Mouse (Mus musculus): ENCODE measurements around the gene Ift52. TPM values are rescaled to one million over a fixed set of nuclear protein-coding genes. Genes with fewer than 3 reads are reported as not detected.
A peak's percentile ranks its signal among the peaks of the same experiment; 100 is the strongest.

The Ift52 gene
- polyA plus RNA-seq, 1 experiment from 2014 or later = 59.3 TPM

DNA sequence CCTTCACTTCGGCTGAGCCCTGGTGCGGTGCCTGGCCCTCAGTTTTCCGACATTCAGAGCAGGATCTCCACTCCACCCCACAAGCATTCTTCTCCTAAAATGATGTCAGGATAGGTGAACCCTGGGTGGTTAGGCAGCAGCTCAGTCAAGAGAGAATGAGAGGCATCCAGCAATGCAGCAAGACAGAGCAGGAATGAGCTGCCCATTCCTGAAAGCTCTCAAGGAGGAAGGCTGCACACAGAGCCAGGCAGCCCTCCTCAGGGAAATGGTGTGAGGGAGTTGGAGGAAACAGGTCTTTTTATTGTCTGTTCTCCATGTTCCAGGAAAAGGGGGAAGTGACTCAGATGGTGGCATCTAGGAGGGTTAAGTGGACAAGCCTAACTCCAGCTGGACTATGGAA, 30.4 kb upstream of the Ift52 start:
- ATAC-seq (ENCODE audit: insufficient number of reproducible peaks, insufficient read depth, low FRiP score, low TSS enrichment, low read depth) = no peak
- Histone ChIP-seq H3K36me3 (no peaks in the 10 kb centered on the region), H3K4me1 (replicated peaks) (no peaks in the 10 kb centered on the region), H3K9ac (replicated peaks) (no peak overlapping the region), H3K4me3 (replicated peaks) (no peak overlapping the region), H3K27ac (no peak overlapping the region), H3K27me3 (peaks cover 13% of the 10 kb centered on the region; the same call in 1 of the 2 replicates), H3K9me3 (no peaks in the 10 kb centered on the region), H3K4me2 (no peak overlapping the region)
- 82% methylated on average over 3 of the region's 3 CpGs for WGBS

- no peak within 1 kb of the TSS for H3K4me3 ChIP-seq (replicated peaks)
- no peak within 1 kb of the TSS for H3K4me2 ChIP-seq
- H3K9me3 ChIP-seq = no peaks in the 10 kb centered on the region
- peaks cover 13% of the 10 kb centered on the region; the same call in 1 of the 2 replicates for H3K27me3 ChIP-seq
- WGBS = 54% methylated on average over 8 of the region's 8 CpGs
- no peaks in the 10 kb centered on the region for H3K36me3 ChIP-seq
- ATAC-seq (ENCODE audit: insufficient number of reproducible peaks, insufficient read depth, low FRiP score, low TSS enrichment, low read depth) = no peak
- H3K9ac ChIP-seq (replicated peaks) = no peak within 1 kb of the TSS
- no peaks in the 10 kb centered on the region for H3K4me1 ChIP-seq (replicated peaks)
- H3K27ac ChIP-seq = no peak within 1 kb of the TSS
Measured at GRCm38 (mm10) chr2:162987218-162987617, 29.9 kb upstream of the Ift52 start, which contains the start of gene Sgk2. TSS of gene Sgk2 (plus strand) at chr2:162987330.

DNA sequence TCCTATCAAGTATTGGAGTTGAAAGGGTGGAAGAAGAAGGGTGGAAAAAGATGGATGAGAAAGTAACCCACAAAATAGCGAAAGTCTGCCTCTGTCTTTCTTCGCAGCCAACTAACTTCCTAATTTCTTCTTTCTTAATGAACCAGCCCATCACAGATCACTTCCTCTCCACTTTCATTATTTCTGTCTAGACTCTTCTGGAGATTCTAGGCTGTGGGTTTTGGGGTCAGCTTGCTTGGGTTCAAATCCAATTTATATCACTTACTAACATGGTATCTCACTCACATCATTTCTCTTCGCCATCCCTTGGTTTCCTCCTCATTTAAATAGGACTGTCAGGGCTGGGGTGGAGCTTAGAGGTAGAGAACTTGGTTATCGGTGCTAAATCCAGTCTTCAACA, 28.9 kb upstream of the Ift52 start:
- Histone ChIP-seq H3K36me3 (no peaks in the 10 kb centered on the region), H3K27me3 (peaks cover 13% of the 10 kb centered on the region; the same call in 1 of the 2 replicates), H3K4me1 (replicated peaks) (no peaks in the 10 kb centered on the region), H3K9ac (replicated peaks) (no peak overlapping the region), H3K4me3 (replicated peaks) (no peak overlapping the region), H3K4me2 (no peak overlapping the region), H3K9me3 (no peaks in the 10 kb centered on the region), H3K27ac (no peak overlapping the region)
- no peak for ATAC-seq (ENCODE audit: insufficient number of reproducible peaks, insufficient read depth, low FRiP score, low TSS enrichment, low read depth)
- 87% methylated on average over 4 of the region's 4 CpGs for WGBS

DNA sequence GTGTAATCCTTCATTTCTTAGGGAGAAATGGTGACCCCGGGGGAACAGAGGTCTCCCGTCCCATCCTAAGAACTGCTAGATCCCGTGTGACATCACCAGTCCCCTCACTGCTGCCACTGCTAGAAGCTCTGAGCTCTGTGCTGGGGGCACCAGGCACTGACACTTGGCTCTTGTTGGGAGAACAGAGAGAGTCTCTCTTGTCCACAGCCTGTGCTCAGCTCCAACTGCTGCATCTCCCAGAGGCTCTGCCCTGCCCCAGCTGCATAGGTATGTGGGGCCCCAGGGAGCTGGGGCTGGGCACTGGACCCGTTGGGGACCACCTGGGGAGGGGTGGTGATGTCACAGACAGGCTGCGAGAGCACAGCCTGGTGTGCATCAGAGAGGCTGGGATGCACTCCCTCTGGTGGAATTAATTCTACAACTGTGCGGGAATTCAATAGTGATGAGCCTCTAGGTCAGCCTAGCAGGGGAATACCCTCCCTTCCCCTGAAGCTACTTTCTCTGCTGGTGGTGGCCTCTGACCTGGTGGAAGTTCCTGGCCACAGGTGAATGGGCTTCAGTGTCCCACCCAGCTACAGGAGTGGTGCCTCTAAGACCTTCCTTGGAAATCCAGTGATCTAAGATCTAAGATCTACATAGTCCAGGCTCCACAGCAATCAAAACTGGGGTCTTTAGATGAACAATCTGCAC, 25.6 kb upstream of the Ift52 start:
- WGBS = 37% methylated on average over 6 of the region's 6 CpGs
- no peak for ATAC-seq (ENCODE audit: insufficient number of reproducible peaks, insufficient read depth, low FRiP score, low TSS enrichment, low read depth)
- no peak overlapping the region for H3K4me3 ChIP-seq (replicated peaks)
- H3K4me2 ChIP-seq = no peak overlapping the region
- no peaks in the 10 kb centered on the region for H3K36me3 ChIP-seq
- no peaks in the 10 kb centered on the region for H3K9me3 ChIP-seq
- H3K27ac ChIP-seq = no peak overlapping the region
- H3K9ac ChIP-seq (replicated peaks) = no peak overlapping the region
- peaks cover 13% of the 10 kb centered on the region; the same call in 1 of the 2 replicates for H3K27me3 ChIP-seq
- H3K4me1 ChIP-seq (replicated peaks) = no peaks in the 10 kb centered on the region

- no peak for ATAC-seq (ENCODE audit: insufficient number of reproducible peaks, insufficient read depth, low FRiP score, low TSS enrichment, low read depth)
- Histone ChIP-seq H3K9me3 (no peaks in the 10 kb centered on the region), H3K36me3 (no peaks in the 10 kb centered on the region), H3K4me1 (replicated peaks) (no peaks in the 10 kb centered on the region), H3K4me2 (no peak overlapping the region), H3K27me3 (0 out of 2 replicates have a peak, but pooled peaks cover 8% of the 10 kb centered on the region), H3K4me3 (replicated peaks) (no peak overlapping the region), H3K27ac (no peak overlapping the region), H3K9ac (replicated peaks) (no peak overlapping the region)
Measured at GRCm38 (mm10) chr2:162992084-162992437, 25.1 kb upstream of the Ift52 start.

DNA sequence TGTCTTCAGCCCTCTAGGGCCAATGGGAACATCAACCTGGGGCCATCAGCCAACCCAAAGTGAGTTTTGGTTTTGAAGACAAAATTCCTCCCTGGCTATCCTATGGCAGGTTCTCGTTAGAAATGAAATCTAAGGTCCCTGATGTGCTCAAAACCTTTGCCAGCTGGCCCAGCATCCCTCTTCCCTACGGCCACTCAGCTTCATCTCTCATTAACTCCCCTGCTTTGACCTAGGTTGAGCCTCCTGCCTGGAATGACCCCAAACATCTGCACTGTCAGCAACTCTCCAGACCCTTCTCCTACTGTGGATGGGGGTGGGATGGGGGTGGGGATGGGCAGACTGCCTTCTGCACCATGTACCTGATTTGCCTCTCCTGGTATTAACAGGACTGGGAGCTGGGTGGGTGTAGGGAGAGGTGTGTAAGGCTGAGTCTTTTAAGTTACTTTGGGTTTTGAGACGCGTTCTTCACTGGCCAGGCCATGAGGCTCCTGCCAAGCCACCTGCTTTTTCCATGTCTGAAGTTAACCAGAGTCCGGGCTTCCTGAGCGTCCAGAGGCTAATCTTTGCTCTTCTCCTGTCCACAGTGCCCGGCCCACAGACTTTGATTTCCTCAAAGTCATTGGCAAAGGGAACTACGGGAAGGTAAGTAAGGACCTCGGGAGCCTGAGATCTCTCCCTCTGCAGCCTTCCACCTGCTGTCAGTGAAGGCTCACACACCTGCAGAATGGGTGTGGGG, 23.1 kb upstream of the Ift52 start:
- H3K4me3 ChIP-seq (replicated peaks) = no peak overlapping the region
- WGBS = 73% methylated on average over 9 of the region's 9 CpGs
- no peak overlapping the region for H3K9ac ChIP-seq (replicated peaks)
- ATAC-seq (ENCODE audit: insufficient number of reproducible peaks, insufficient read depth, low FRiP score, low TSS enrichment, low read depth) = no peak
- H3K27me3 ChIP-seq = 0 out of 2 replicates have a peak, but pooled peaks cover 5% of the 10 kb centered on the region
- no peak overlapping the region for H3K27ac ChIP-seq
- H3K36me3 ChIP-seq = no peaks in the 10 kb centered on the region
- H3K4me1 ChIP-seq (replicated peaks) = peaks cover 4% of the 10 kb centered on the region; the same call in 1 of the 2 replicates
- H3K9me3 ChIP-seq = no peaks in the 10 kb centered on the region
- H3K4me2 ChIP-seq = no peak overlapping the region

GRCm38 (mm10) chr2:162998528-162999230, 18.5 kb upstream of the Ift52 start:
- Histone ChIP-seq H3K4me3 (replicated peaks) (peak overlapping the region; percentile 21), H3K9me3 (no peaks in the 10 kb centered on the region), H3K36me3 (no peaks in the 10 kb centered on the region), H3K27ac (no peak overlapping the region), H3K9ac (replicated peaks) (0 out of 2 replicates have a peak overlapping the region, but pooled peaks have one; percentile 18), H3K4me1 (replicated peaks) (peaks cover 4% of the 10 kb centered on the region; the same call in 1 of the 2 replicates), H3K4me2 (peak overlapping the region; percentile 48), H3K27me3 (no peaks in the 10 kb centered on the region)
- WGBS = 26% methylated on average over 18 of the region's 18 CpGs
- ATAC-seq (ENCODE audit: insufficient number of reproducible peaks, insufficient read depth, low FRiP score, low TSS enrichment, low read depth) = peak; percentile 54; the same call in 1 of the 2 replicates

- Histone ChIP-seq H3K27me3 (no peaks in the 10 kb centered on the region), H3K4me1 (replicated peaks) (peaks cover 4% of the 10 kb centered on the region; the same call in 1 of the 2 replicates), H3K9ac (replicated peaks) (no peak overlapping the region), H3K9me3 (no peaks in the 10 kb centered on the region), H3K27ac (no peak overlapping the region), H3K4me3 (replicated peaks) (no peak overlapping the region), H3K36me3 (no peaks in the 10 kb centered on the region), H3K4me2 (no peak overlapping the region)
- no peak for ATAC-seq (ENCODE audit: insufficient number of reproducible peaks, insufficient read depth, low FRiP score, low TSS enrichment, low read depth)
- whole genome bisulfite sequencing = 28% methylated on average over 3 of the region's 3 CpGs
Measured at GRCm38 (mm10) chr2:162999744-163000143, 17.4 kb upstream of the Ift52 start.

GRCm38 (mm10) chr2:163001071-163001470, 16.1 kb upstream of the Ift52 start:
- WGBS = 92% methylated on average over 1 of the region's 1 CpGs
- no peak overlapping the region for H3K4me3 ChIP-seq (replicated peaks)
- no peak overlapping the region for H3K4me2 ChIP-seq
- H3K4me1 ChIP-seq (replicated peaks) = peaks cover 4% of the 10 kb centered on the region; the same call in 1 of the 2 replicates
- H3K9me3 ChIP-seq = no peaks in the 10 kb centered on the region
- no peaks in the 10 kb centered on the region for H3K36me3 ChIP-seq
- no peak overlapping the region for H3K9ac ChIP-seq (replicated peaks)
- H3K27me3 ChIP-seq = no peaks in the 10 kb centered on the region
- H3K27ac ChIP-seq = no peak overlapping the region
- no peak for ATAC-seq (ENCODE audit: insufficient number of reproducible peaks, insufficient read depth, low FRiP score, low TSS enrichment, low read depth)

DNA sequence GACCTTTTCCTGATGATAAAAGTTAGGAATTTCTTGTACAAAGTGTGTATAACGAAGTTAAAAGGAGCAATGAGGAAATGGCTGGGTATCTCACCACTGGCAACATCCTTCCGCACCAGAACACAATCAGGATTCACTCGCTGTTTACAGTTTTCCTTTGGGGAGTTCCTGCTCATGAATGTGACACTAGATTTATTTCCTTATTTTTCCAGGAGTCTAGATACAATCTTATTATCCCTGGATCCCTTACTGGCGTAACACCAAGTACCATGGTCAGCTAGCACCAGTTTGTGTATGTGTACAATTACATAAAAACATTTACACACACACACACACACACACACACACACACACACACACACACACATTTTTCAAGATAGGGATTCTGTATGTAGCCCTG, 9.9 kb upstream of the Ift52 start:
- 84% methylated on average over 4 of the region's 4 CpGs for WGBS
- Histone ChIP-seq H3K27me3 (no peaks in the 10 kb centered on the region), H3K36me3 (no peaks in the 10 kb centered on the region), H3K4me2 (no peak overlapping the region), H3K4me3 (replicated peaks) (no peak overlapping the region), H3K27ac (no peak overlapping the region), H3K9ac (replicated peaks) (no peak overlapping the region), H3K9me3 (no peaks in the 10 kb centered on the region), H3K4me1 (replicated peaks) (no peaks in the 10 kb centered on the region)
- ATAC-seq (ENCODE audit: insufficient number of reproducible peaks, insufficient read depth, low FRiP score, low TSS enrichment, low read depth) = no peak

GRCm38 (mm10) chr2:163031289-163031688, 14.1 kb downstream of the Ift52 start:
- Histone ChIP-seq H3K4me3 (replicated peaks) (no peak overlapping the region), H3K4me1 (replicated peaks) (no peaks in the 10 kb centered on the region), H3K27me3 (no peaks in the 10 kb centered on the region), H3K36me3 (peaks cover 95% of the 10 kb centered on the region), H3K4me2 (no peak overlapping the region), H3K9me3 (no peaks in the 10 kb centered on the region), H3K27ac (no peak overlapping the region), H3K9ac (replicated peaks) (no peak overlapping the region)
- no peak for ATAC-seq (ENCODE audit: insufficient number of reproducible peaks, insufficient read depth, low FRiP score, low TSS enrichment, low read depth)
- WGBS = 95% methylated on average over 5 of the region's 5 CpGs
